Mouse (Mus musculus) ES-E14 (cell line): Measurements from ENCODE around the gene Serpina1a.
"Not testable (repeated sequence)": the region's sequence is repeated elsewhere in the genome, so short reads cannot be mapped to it uniquely, and the experiment has no call there.

ENCODE experiments used
- CHD2 ChIP-seq: IDR thresholded peaks from 2 replicates; pipeline ENCODE4 v1.6.1; 2014; ENCODE audit warnings: mild to moderate bottlenecking, low read depth, low read length, inconsistent platforms
- HCFC1 ChIP-seq: IDR thresholded peaks from 2 replicates; pipeline ENCODE4 v1.6.1; 2012; ENCODE audit warnings: low read length, inconsistent platforms, borderline replicate concordance; ENCODE audit not compliant: insufficient read depth
- MAFK ChIP-seq: IDR thresholded peaks from 2 replicates; pipeline ENCODE4 v1.6.1; 2014; ENCODE audit warnings: mild to moderate bottlenecking, low read depth, low read length, inconsistent platforms; ENCODE audit not compliant: insufficient read depth
- ZC3H11A ChIP-seq: IDR thresholded peaks from 2 replicates; pipeline ENCODE4 v1.6.1; 2012; ENCODE audit warnings: low read depth, mild to moderate bottlenecking, inconsistent platforms, low read length, borderline replicate concordance
- ZNF384 ChIP-seq: IDR thresholded peaks from 2 replicates; pipeline ENCODE4 v1.6.1; 2012; ENCODE audit warnings: low read depth, low read length, inconsistent platforms

DNA sequence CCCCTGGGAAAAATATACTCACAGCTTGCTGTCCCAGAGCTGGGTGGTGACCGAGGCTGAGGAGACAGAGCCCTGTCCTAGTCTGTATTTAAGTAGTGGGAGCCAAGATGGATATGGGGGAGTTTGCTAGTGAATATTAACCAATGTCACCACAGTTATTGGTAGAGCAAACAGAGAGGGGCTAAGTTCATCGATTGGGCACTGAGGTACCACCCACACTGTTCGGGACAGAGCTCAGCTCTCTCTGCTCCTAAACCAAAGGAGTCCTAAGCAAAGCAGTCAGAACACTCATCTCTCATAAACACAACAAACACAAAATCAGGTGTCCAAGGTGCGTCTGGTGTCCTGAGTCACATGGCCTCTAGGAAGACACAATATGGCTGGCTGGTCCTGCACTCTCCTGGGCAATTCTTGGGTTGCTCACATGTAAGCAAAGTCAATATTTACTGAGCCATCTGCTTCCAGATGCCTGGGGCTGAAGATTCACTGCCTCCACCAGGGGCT is 41.5 kb upstream of the Serpina1a start, which contains the start of gene Serpina1c:
- not testable (repeated sequence) for TF ChIP-seq MAFK, ZC3H11A, HCFC1, ZNF384, CHD2
